ENCODE assay signal across 14 mouse cellular contexts in the genomic region with DNA sequence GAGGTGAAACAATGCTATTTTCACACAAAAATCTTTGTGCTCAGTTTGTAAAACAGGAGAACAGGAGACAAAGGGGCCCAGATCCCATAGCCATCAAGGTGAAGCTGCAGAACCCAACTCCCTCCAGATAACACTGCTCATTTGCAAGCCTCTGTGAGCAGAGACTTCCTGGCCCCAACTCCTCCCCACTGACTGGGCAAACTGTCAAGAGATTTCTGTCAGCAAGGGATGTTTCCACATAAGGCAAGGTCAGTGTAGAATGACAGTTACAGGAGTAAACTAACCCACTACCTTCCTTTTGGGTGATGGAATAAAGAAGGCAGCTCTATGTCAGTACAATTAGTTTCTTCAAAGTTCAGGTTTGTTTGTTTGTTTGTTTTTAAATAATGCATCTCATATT. TPM values are rescaled to one million over a fixed set of nuclear protein-coding genes. Genes with fewer than 3 reads are reported as not detected.
DNase-seq lines count a peak whose midpoint lies in the region; ATAC-seq lines count a peak whose summit lies in the region.
"Had no signal": no experiment of that assay in that cellular context is flagged by ENCODE, and none has a peak within 500 bp of the region (broad histone marks: within the 10 kb centered on the region; RNA-seq: fewer than 3 reads in every experiment).

No protein-coding gene starts in this region.

- H3K4me2 ChIP-seq in liver, embryonic 15.5 days, result no peak overlapping the region
- H3K4me2 ChIP-seq in liver, embryonic 12.5 days, result no peak overlapping the region
- H3K4me2 ChIP-seq: forebrain, embryonic 15.5 days; kidney, embryonic 15.5 days; midbrain, embryonic 11.5 days had no signal

- peaks cover 6% of the 10 kb centered on the region; the same call in 1 of the 2 replicates for H3K4me1 ChIP-seq in liver, embryonic 15.5 days (replicated peaks)
- no peaks in the 10 kb centered on the region for H3K4me1 ChIP-seq in liver, embryonic 12.5 days
- H3K4me1 ChIP-seq: forebrain, embryonic 15.5 days; kidney, embryonic 15.5 days had no signal

- no peaks in the 10 kb centered on the region for H3K9me3 ChIP-seq in liver, embryonic 15.5 days (replicated peaks)
- no peaks in the 10 kb centered on the region for H3K9me3 ChIP-seq in liver, embryonic 12.5 days (replicated peaks)
- H3K9me3 ChIP-seq: forebrain, embryonic 15.5 days; kidney, embryonic 15.5 days had no signal

- H3K36me3 ChIP-seq in liver, embryonic 15.5 days (replicated peaks), result peaks cover 50% of the 10 kb centered on the region
- H3K36me3 ChIP-seq in liver, embryonic 12.5 days, result peaks cover 57% of the 10 kb centered on the region

- ATAC-seq in liver, embryonic 15.5 days (ENCODE audit: insufficient read depth), result 0 out of 2 replicates have a peak, but pooled peaks have one; percentile 28
- ATAC-seq in liver, embryonic 12.5 days, result no peak
- peak; percentile 27 to 65; a peak in 1 of 4 replicates for ATAC-seq in hematopoietic stem cell, adult 5-6 weeks (replicated peaks in 1 of 2; ENCODE audit: insufficient read depth in 1 of 2, low FRiP score in 2 of 2, low TSS enrichment in 1 of 2, low read depth in 1 of 2, poor library complexity in 2 of 2, severe bottlenecking in 2 of 2)

- no peak overlapping the region for H3K4me3 ChIP-seq in liver, embryonic 15.5 days (replicated peaks)
- no peak overlapping the region for H3K4me3 ChIP-seq in liver, embryonic 12.5 days
- H3K4me3 ChIP-seq: forebrain, embryonic 15.5 days; kidney, embryonic 15.5 days had no signal

- DNase-seq in adrenal gland, adult 2 months, result peak; percentile 55
- DNase-seq in adrenal gland, adult 18-20 months (ENCODE audit: low spot score in 2 of 2), result no peak
- DNase-seq in heart, adult 9 months (ENCODE audit: low spot score in 2 of 2), result peak; percentile 9 to 26
- DNase-seq in urinary bladder, postnatal 14 days (ENCODE audit: low spot score), result no peak
- no peak for DNase-seq in thymus, postnatal 10 days (ENCODE audit: low spot score in 2 of 2)
- DNase-seq: cerebellum, adult 2 months; right cerebral cortex, postnatal 14 days had no signal

- H3K27me3 ChIP-seq in liver, embryonic 15.5 days, result no peaks in the 10 kb centered on the region
- no peaks in the 10 kb centered on the region for H3K27me3 ChIP-seq in liver, embryonic 12.5 days (replicated peaks)
- H3K27me3 ChIP-seq: forebrain, embryonic 15.5 days; kidney, embryonic 15.5 days had no signal

- H3K9ac ChIP-seq in liver, embryonic 15.5 days, result no peak overlapping the region
- no peak overlapping the region for H3K9ac ChIP-seq in liver, embryonic 12.5 days
- H3K9ac ChIP-seq: forebrain, embryonic 15.5 days; kidney, embryonic 15.5 days; liver, embryonic 14.5 days had no signal

- H3K27ac ChIP-seq in liver, embryonic 15.5 days (replicated peaks), result no peak overlapping the region
- no peak overlapping the region for H3K27ac ChIP-seq in liver, embryonic 12.5 days
- H3K27ac ChIP-seq: forebrain, embryonic 15.5 days; kidney, embryonic 15.5 days; liver, embryonic 14.5 days had no signal

RNA-seq across cellular contexts. Expression of a gene that starts 26.8 kb away (rescaled TPM):
- total RNA-seq in adrenal gland, adult 2 months (2021), result 1 to 10 TPM; 3.4 to 4.2 TPM
- 9.0 and 12.1 TPM in 2 replicates for polyA plus RNA-seq in adrenal gland, adult 2 months (2012; rRNA removed)
- total RNA-seq in adrenal gland, adult 18-20 months (2021), result 1 to 10 TPM; 4.1 to 4.3 TPM
- polyA plus RNA-seq in liver, embryonic 15.5 days (2015; fragmentation: Nextera tagmentation; extraction: Ambion mirVana), result 0.07 and 0.09 TPM in 2 replicates
- polyA plus RNA-seq in liver, embryonic 12.5 days (2016; fragmentation: Nextera tagmentation; extraction: Ambion mirVana), result 0.06 and 0.08 TPM in 2 replicates
- total RNA-seq in hematopoietic stem cell, adult 5-6 weeks (2017), result not detected in 2 replicates

Comparison
In these comparisons a context has a peak if more than half of its experiments do, and no peak if none do; other contexts are left out.
1. DNase-seq: peak in adrenal gland, adult 2 months (single experiment) and heart, adult 9 months (2 of 2); none in adrenal gland, adult 18-20 months (0 of 2), urinary bladder, postnatal 14 days (single experiment) and thymus, postnatal 10 days (0 of 2).